Comparison of ENCODE assay signal across 8 mouse cellular contexts in the genomic region with DNA sequence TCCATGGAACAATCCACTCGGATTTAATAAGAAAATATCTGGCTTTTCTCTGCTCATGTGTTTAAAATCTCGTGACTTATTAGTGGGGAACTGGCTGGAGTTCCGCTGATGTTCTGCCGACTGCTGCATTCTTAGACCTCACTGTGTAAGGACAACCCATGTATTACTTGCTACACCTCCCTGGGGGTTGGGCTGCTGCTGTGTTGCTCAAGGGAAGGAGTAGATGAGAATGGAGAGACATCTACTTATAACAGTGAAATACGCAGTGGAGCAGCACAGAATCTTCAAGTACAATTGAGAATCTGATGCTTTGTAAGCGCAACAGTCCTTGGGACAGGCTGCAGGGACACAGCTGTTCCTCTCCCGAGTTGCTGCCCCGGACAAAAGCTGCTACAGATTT.
A peak's percentile ranks its signal among the peaks of the same experiment; 100 is the strongest.
DNase-seq lines count a peak whose midpoint lies in the region; ATAC-seq lines count a peak whose summit lies in the region.

No protein-coding gene starts in this region.

- peaks cover 33% of the 10 kb centered on the region for H3K4me1 ChIP-seq in forebrain, embryonic 15.5 days
- H3K4me1 ChIP-seq in limb, embryonic 13.5 days: peaks cover 25% of the 10 kb centered on the region
- peaks cover 33% of the 10 kb centered on the region for H3K4me1 ChIP-seq in midbrain, embryonic 15.5 days

- no peak overlapping the region for H3K4me2 ChIP-seq in forebrain, embryonic 15.5 days (replicated peaks)
- no peak overlapping the region; the same call in 1 of the 2 replicates for H3K4me2 ChIP-seq in limb, embryonic 13.5 days (replicated peaks)
- H3K4me2 ChIP-seq in midbrain, embryonic 15.5 days: no peak overlapping the region

- H3K9me3 ChIP-seq in forebrain, embryonic 15.5 days: no peaks in the 10 kb centered on the region
- H3K9me3 ChIP-seq in limb, embryonic 13.5 days: no peaks in the 10 kb centered on the region
- H3K9me3 ChIP-seq in midbrain, embryonic 15.5 days: no peaks in the 10 kb centered on the region

- no peaks in the 10 kb centered on the region for H3K36me3 ChIP-seq in forebrain, embryonic 15.5 days
- no peaks in the 10 kb centered on the region for H3K36me3 ChIP-seq in limb, embryonic 13.5 days
- H3K36me3 ChIP-seq in midbrain, embryonic 15.5 days (replicated peaks): no peaks in the 10 kb centered on the region

- ATAC-seq in forebrain, embryonic 15.5 days (replicated peaks): 0 out of 2 replicates have a peak, but pooled peaks have one; percentile 57
- peak; percentile 69; the same call in 1 of the 2 replicates for ATAC-seq in limb, embryonic 13.5 days (ENCODE audit: low FRiP score, low read depth)
- peak; percentile 50; the same call in 1 of the 2 replicates for ATAC-seq in midbrain, embryonic 15.5 days (replicated peaks)

- H3K9ac ChIP-seq in forebrain, embryonic 15.5 days (replicated peaks): no peak overlapping the region
- no peak overlapping the region; the same call in 1 of the 2 replicates for H3K9ac ChIP-seq in limb, embryonic 13.5 days
- H3K9ac ChIP-seq in midbrain, embryonic 15.5 days: no peak overlapping the region

- peak; percentile 37 for DNase-seq in right cerebral cortex, adult 18-20 months
- DNase-seq in right cerebral cortex, postnatal 4 days: no peak
- peak; percentile 68 for DNase-seq in heart, postnatal 4 days
- peak; percentile 19 for DNase-seq in yolk sac, embryonic 10.5 days (ENCODE audit: low spot score)
- DNase-seq in thymus, postnatal 10 days (ENCODE audit: low spot score in 2 of 2): no peak

- H3K27me3 ChIP-seq in forebrain, embryonic 15.5 days: no peaks in the 10 kb centered on the region
- no peaks in the 10 kb centered on the region for H3K27me3 ChIP-seq in limb, embryonic 13.5 days
- H3K27me3 ChIP-seq in midbrain, embryonic 15.5 days (replicated peaks): no peaks in the 10 kb centered on the region

- WGBS in forebrain, embryonic 15.5 days: 33% methylated on average over 8 of the region's 8 CpGs
- 44% methylated on average over 8 of the region's 8 CpGs for WGBS in limb, embryonic 13.5 days
- WGBS in midbrain, embryonic 15.5 days: 32% methylated on average over 8 of the region's 8 CpGs

- peak overlapping the region; percentile 32; the same call in 1 of the 2 replicates for H3K27ac ChIP-seq in forebrain, embryonic 15.5 days (replicated peaks)
- H3K27ac ChIP-seq in limb, embryonic 13.5 days: peak overlapping the region; percentile 16; the same call in 1 of the 2 replicates
- no peak overlapping the region for H3K27ac ChIP-seq in midbrain, embryonic 15.5 days

- no peak overlapping the region for H3K4me3 ChIP-seq in forebrain, embryonic 15.5 days
- no peak overlapping the region for H3K4me3 ChIP-seq in limb, embryonic 13.5 days
- no peak overlapping the region for H3K4me3 ChIP-seq in midbrain, embryonic 15.5 days

Comparison
In these comparisons a context has a peak if more than half of its experiments do, and no peak if none do; other contexts are left out.
1. DNase-seq: peak in right cerebral cortex, adult 18-20 months (single experiment), heart, postnatal 4 days (single experiment) and yolk sac, embryonic 10.5 days (single experiment); none in right cerebral cortex, postnatal 4 days (single experiment) and thymus, postnatal 10 days (0 of 2).
2. Peak in every context shown above with its lines, with median percentiles within 50 percentile points of each other: ATAC-seq.